Mouse (Mus musculus): Measurements from ENCODE around the gene Zfp276.

GRCm38 (mm10) chr8:123255170-123255569, 1.2 kb downstream of the Zfp276 start:
- TF ChIP-seq EP300 (IDR thresholded peaks at IDR 0.05; ENCODE audit: low read depth) (no peak), CTCF (IDR thresholded peaks at IDR 0.05; ENCODE audit: low read depth) (peak; percentile 44)

All from liver, postnatal 0 days (tissue).